Mouse (Mus musculus): Measurements from ENCODE around the gene Psma1. TPM values are rescaled to one million over a fixed set of nuclear protein-coding genes. Genes with fewer than 3 reads are reported as not detected.

Psma1 gene
- total and polyA plus RNA-seq, 2 experiments from 2014 or later = 158 to 317 TPM

DNA sequence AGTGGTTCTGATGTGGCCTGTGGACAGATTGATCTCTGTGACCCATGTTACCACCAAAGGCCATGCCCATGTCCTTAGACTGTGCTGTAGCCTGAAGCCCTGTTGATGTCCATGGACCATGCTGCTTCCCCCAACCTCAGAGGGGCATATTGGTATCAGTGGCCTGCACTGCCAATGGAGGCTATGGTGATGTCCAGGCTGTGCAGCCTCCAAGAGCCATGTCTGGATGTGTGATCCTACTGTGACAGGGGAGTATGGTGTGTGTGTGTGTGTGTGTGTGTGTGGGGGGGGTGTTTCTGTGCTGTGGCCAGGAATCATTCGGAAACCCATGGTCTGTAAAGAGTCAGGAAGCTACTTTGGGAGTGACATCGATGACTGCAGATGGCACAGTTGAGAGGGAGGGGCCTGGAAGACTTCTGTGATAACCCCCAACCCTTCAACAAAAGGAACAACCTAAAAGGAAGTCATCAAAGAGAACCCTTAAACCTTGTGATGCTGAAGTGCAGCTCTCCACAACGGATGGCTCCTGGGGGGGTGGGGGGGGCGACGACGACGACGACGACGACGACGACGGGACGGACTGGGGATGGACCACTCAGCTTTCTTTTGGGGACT, 8.5 kb upstream of the Psma1 start:
- ATAC-seq (ENCODE audit: low FRiP score) (no peak), DNase-seq (ENCODE audit: low spot score) (no peak)
- 93% methylated on average over 14 of the region's 14 CpGs for WGBS
- Histone ChIP-seq H3K4me1 (ENCODE audit: insufficient read depth, low read length) (no peaks in the 10 kb centered on the region), H3K9ac (replicated peaks; ENCODE audit: low read length, poor library complexity, severe bottlenecking) (no peak overlapping the region), H3K36me3 (ENCODE audit: insufficient read depth, low read length) (no peaks in the 10 kb centered on the region), H3K4me2 (ENCODE audit: low read depth, low read length, poor library complexity, severe bottlenecking) (no peak overlapping the region), H3K9me3 (ENCODE audit: low read length) (no peaks in the 10 kb centered on the region), H3K4me3 (ENCODE audit: low read depth, low read length) (no peak overlapping the region), H3K27me3 (ENCODE audit: insufficient read depth, low read length) (no peaks in the 10 kb centered on the region), H3K27ac (ENCODE audit: low read depth, low read length) (no peak overlapping the region)
- no peak for TF ChIP-seq CTCF (IDR thresholded peaks at IDR 0.05)

DNA sequence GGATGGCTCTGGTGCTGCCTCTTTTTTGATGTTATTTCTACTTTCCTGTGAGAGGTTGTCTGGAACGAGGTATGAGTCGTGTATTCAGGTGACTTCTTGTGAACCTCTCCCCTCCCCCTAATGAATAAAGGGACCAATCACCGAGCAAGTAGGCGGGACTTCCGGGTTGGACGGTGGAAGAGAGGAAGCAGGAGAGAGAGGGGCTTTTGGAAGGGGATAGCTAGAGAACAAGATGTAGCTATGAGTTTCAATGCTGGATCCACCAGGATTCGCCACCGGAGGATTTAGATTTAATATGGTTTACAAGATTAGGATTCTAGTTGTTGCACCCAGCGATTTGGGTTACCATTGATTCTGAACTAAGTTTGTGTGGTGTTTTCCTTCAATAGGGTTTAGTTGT, 7.1 kb upstream of the Psma1 start:
- 81% methylated on average over 9 of the region's 9 CpGs for WGBS
- no peak for TF ChIP-seq CTCF (IDR thresholded peaks at IDR 0.05)
- H3K9ac ChIP-seq (replicated peaks; ENCODE audit: low read length, poor library complexity, severe bottlenecking) = no peak overlapping the region
- no peaks in the 10 kb centered on the region for H3K36me3 ChIP-seq (ENCODE audit: insufficient read depth, low read length)
- no peaks in the 10 kb centered on the region for H3K9me3 ChIP-seq (ENCODE audit: low read length)
- no peaks in the 10 kb centered on the region for H3K27me3 ChIP-seq (ENCODE audit: insufficient read depth, low read length)
- no peak overlapping the region for H3K4me2 ChIP-seq (ENCODE audit: low read depth, low read length, poor library complexity, severe bottlenecking)
- no peaks in the 10 kb centered on the region for H3K4me1 ChIP-seq (ENCODE audit: insufficient read depth, low read length)
- ATAC-seq (ENCODE audit: low FRiP score) = no peak
- DNase-seq (ENCODE audit: low spot score) = no peak
- no peak overlapping the region for H3K4me3 ChIP-seq (ENCODE audit: low read depth, low read length)
- H3K27ac ChIP-seq (ENCODE audit: low read depth, low read length) = no peak overlapping the region

- H3K4me1 ChIP-seq (ENCODE audit: insufficient read depth, low read length) = no peaks in the 10 kb centered on the region
- DNase-seq (ENCODE audit: low spot score) = peak; percentile 68
- H3K9me3 ChIP-seq (ENCODE audit: low read length) = no peaks in the 10 kb centered on the region
- 57% methylated on average over 3 of the region's 3 CpGs for WGBS
- TF ChIP-seq CTCF (IDR thresholded peaks at IDR 0.05) = peak; percentile 76
- H3K4me2 ChIP-seq (ENCODE audit: low read depth, low read length, poor library complexity, severe bottlenecking) = no peak overlapping the region
- ATAC-seq (ENCODE audit: low FRiP score) = no peak
- no peak overlapping the region for H3K4me3 ChIP-seq (ENCODE audit: low read depth, low read length)
- no peaks in the 10 kb centered on the region for H3K36me3 ChIP-seq (ENCODE audit: insufficient read depth, low read length)
- H3K27ac ChIP-seq (ENCODE audit: low read depth, low read length) = no peak overlapping the region
- H3K27me3 ChIP-seq (ENCODE audit: insufficient read depth, low read length) = no peaks in the 10 kb centered on the region
- no peak overlapping the region for H3K9ac ChIP-seq (replicated peaks; ENCODE audit: low read length, poor library complexity, severe bottlenecking)
Measured at GRCm38 (mm10) chr7:114281671-114282070, 5.8 kb upstream of the Psma1 start.

GRCm38 (mm10) chr7:114275372-114276004, 430 bp downstream of the Psma1 start:
- WGBS = 1% methylated on average over 24 of the region's 24 CpGs
- no peak for DNase-seq (ENCODE audit: low spot score)
- TF ChIP-seq CTCF (IDR thresholded peaks at IDR 0.05) = no peak
- H3K4me1 ChIP-seq (ENCODE audit: insufficient read depth, low read length) = no peaks in the 10 kb centered on the region; the same call in 1 of the 2 replicates
- H3K4me3 ChIP-seq (ENCODE audit: low read depth, low read length) = peak overlapping the region; percentile 79
- peak; percentile 52; the same call in 1 of the 2 replicates for ATAC-seq (ENCODE audit: low FRiP score)
- peak overlapping the region; percentile 76 for H3K27ac ChIP-seq (ENCODE audit: low read depth, low read length)
- peak overlapping the region; percentile 75 for H3K4me2 ChIP-seq (ENCODE audit: low read depth, low read length, poor library complexity, severe bottlenecking)
- peak overlapping the region; percentile 84 for H3K9ac ChIP-seq (replicated peaks; ENCODE audit: low read length, poor library complexity, severe bottlenecking)
- H3K9me3 ChIP-seq (ENCODE audit: low read length) = no peaks in the 10 kb centered on the region
- no peaks in the 10 kb centered on the region for H3K27me3 ChIP-seq (ENCODE audit: insufficient read depth, low read length)
- H3K36me3 ChIP-seq (ENCODE audit: insufficient read depth, low read length) = peaks cover 10% of the 10 kb centered on the region; the same call in 1 of the 2 replicates

- WGBS = 93% methylated on average over 5 of the region's 5 CpGs
- H3K9ac ChIP-seq (replicated peaks; ENCODE audit: low read length, poor library complexity, severe bottlenecking) = no peak overlapping the region
- H3K4me2 ChIP-seq (ENCODE audit: low read depth, low read length, poor library complexity, severe bottlenecking) = no peak overlapping the region
- no peak overlapping the region for H3K4me3 ChIP-seq (ENCODE audit: low read depth, low read length)
- H3K27ac ChIP-seq (ENCODE audit: low read depth, low read length) = no peak overlapping the region
- no peaks in the 10 kb centered on the region for H3K27me3 ChIP-seq (ENCODE audit: insufficient read depth, low read length)
- peaks cover 45% of the 10 kb centered on the region for H3K36me3 ChIP-seq (ENCODE audit: insufficient read depth, low read length)
- no peaks in the 10 kb centered on the region for H3K9me3 ChIP-seq (ENCODE audit: low read length)
- DNase-seq (ENCODE audit: low spot score) (no peak), ATAC-seq (ENCODE audit: low FRiP score) (no peak)
- no peak for TF ChIP-seq CTCF (IDR thresholded peaks at IDR 0.05)
- no peaks in the 10 kb centered on the region for H3K4me1 ChIP-seq (ENCODE audit: insufficient read depth, low read length)
Measured at GRCm38 (mm10) chr7:114268446-114268845, 7.5 kb downstream of the Psma1 start.
